Comparison of ENCODE assay signal across 8 mouse cellular contexts in the genomic region with DNA sequence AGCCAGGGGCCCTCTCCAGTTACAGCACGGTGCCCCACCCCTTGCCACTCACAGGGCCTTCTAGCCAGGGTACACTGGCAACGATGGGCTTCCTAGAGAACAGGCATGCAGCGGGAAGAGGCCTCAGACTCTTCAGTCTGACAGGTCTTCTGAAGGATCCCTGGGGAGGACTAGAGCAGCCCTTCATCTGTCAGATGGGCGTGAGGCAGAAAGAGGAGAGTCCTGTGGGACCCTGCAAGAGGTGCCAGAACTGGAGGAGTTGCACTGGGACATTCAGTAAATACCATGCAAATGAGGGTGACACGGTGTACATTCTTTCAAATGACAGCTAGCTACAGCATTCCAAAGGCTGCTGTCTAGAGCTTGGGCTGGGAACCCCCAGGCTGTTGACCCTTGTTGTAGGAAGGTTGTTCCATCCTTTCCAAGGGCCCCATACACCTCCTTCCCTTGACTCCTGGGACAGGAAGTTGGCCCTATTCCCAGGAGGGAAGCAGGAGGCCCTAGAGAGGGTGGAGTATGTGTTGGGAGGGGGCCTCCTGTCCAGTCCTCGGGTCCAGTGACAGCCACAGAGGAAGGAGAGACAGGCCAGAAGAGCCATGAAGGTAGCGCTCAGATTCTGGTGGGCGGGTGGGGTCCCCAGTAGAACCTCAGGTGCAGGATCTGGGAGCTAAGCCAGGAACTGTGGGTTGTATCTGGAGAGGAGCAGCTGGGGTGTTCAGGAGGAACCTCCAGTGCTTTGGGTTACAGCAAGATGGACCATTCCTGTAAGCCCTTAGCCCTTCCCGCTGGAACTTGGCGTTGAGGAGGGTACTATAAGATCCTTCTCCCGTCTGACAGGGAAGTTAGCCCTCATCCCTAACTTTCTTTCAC. TPM values are rescaled to one million over a fixed set of nuclear protein-coding genes. Genes with fewer than 3 reads are reported as not detected.
DNase-seq lines count a peak whose midpoint lies in the region; ATAC-seq and TF ChIP-seq lines count a peak whose summit lies in the region.

No protein-coding gene starts in this region.

- H3K27ac ChIP-seq in thymus, adult 2 months (ENCODE audit: control insufficient read depth, insufficient read depth, low read length), result peak overlapping the region; percentile 9; the same call in 1 of the 2 replicates
- H3K27ac ChIP-seq in forebrain, postnatal 0 days (ENCODE audit: low read depth, low read length), result 0 out of 2 replicates have a peak overlapping the region, but pooled peaks have one; percentile 40
- H3K27ac ChIP-seq in hindbrain, postnatal 0 days, result peak overlapping the region; percentile 78
- H3K27ac ChIP-seq in liver, embryonic 15.5 days (replicated peaks), result peak overlapping the region; percentile 64
- H3K27ac ChIP-seq in stomach, embryonic 14.5 days (ENCODE audit: low read length), result peak overlapping the region; percentile 99

- no peak for DNase-seq in thymus, adult 2 months
- DNase-seq in thymus, postnatal 0 days (ENCODE audit: low spot score), result no peak
- no peak for DNase-seq in forebrain, postnatal 0 days
- DNase-seq in hindbrain, postnatal 0 days (ENCODE audit: low spot score), result peak; percentile 52
- no peak for DNase-seq in left cerebral cortex, adult 8-10 months (ENCODE audit: low spot score in 2 of 2)
- no peak for DNase-seq in T-cell, adult 2 months (ENCODE audit: low spot score)

- no peak overlapping the region for H3K4me3 ChIP-seq in thymus, adult 2 months (ENCODE audit: control insufficient read depth, insufficient read depth, low read length)
- H3K4me3 ChIP-seq in forebrain, postnatal 0 days (ENCODE audit: low read depth, low read length), result no peak overlapping the region
- no peak overlapping the region for H3K4me3 ChIP-seq in hindbrain, postnatal 0 days (ENCODE audit: low read length)
- peak overlapping the region; percentile 14; the same call in 1 of the 2 replicates for H3K4me3 ChIP-seq in liver, embryonic 15.5 days (replicated peaks)
- H3K4me3 ChIP-seq in stomach, embryonic 14.5 days (ENCODE audit: low read depth, low read length), result peak overlapping the region; percentile 61

- no peak for ATAC-seq in forebrain, postnatal 0 days
- ATAC-seq in hindbrain, postnatal 0 days, result no peak; the same call in 1 of the 2 replicates
- no peak for ATAC-seq in liver, embryonic 15.5 days (ENCODE audit: insufficient read depth)
- peak; percentile 10; the same call in 1 of the 2 replicates for ATAC-seq in stomach, embryonic 14.5 days (ENCODE audit: insufficient number of reproducible peaks, insufficient read depth, low FRiP score, low read depth)

- WGBS in thymus, adult 2 months, result 80% methylated on average over 11 of the region's 11 CpGs
- WGBS in forebrain, postnatal 0 days, result 35% methylated on average over 11 of the region's 11 CpGs
- 30% methylated on average over 11 of the region's 11 CpGs for WGBS in hindbrain, postnatal 0 days
- WGBS in liver, embryonic 15.5 days (ENCODE audit: insufficient replicate concordance), result 45% methylated on average over 11 of the region's 11 CpGs
- WGBS in stomach, embryonic 14.5 days, result 16% methylated on average over 11 of the region's 11 CpGs

- peaks cover 4% of the 10 kb centered on the region; the same call in 1 of the 2 replicates for H3K36me3 ChIP-seq in thymus, adult 2 months (ENCODE audit: control insufficient read depth, insufficient read depth, low read length)
- peaks cover 14% of the 10 kb centered on the region for H3K36me3 ChIP-seq in forebrain, postnatal 0 days (ENCODE audit: insufficient read depth)
- H3K36me3 ChIP-seq in hindbrain, postnatal 0 days (ENCODE audit: insufficient read depth, low read length), result peaks cover 9% of the 10 kb centered on the region; the same call in 1 of the 2 replicates
- H3K36me3 ChIP-seq in liver, embryonic 15.5 days (replicated peaks), result peaks cover 14% of the 10 kb centered on the region
- H3K36me3 ChIP-seq in stomach, embryonic 14.5 days (ENCODE audit: control insufficient read depth, insufficient read depth, low read length), result peaks cover 19% of the 10 kb centered on the region; the same call in 1 of the 2 replicates

- no peak for TF ChIP-seq POLR2A in thymus, adult 2 months (IDR thresholded peaks at IDR 0.05; ENCODE audit: control insufficient read depth, extremely low read depth, insufficient read depth, low read length, poor library complexity)

- no peaks in the 10 kb centered on the region for H3K27me3 ChIP-seq in thymus, adult 2 months (ENCODE audit: control insufficient read depth, insufficient read depth, low read length)
- H3K27me3 ChIP-seq in forebrain, postnatal 0 days (ENCODE audit: insufficient read depth, low read length), result peaks cover 2% of the 10 kb centered on the region
- no peaks in the 10 kb centered on the region for H3K27me3 ChIP-seq in hindbrain, postnatal 0 days (ENCODE audit: insufficient read depth, low read length)
- peaks cover 79% of the 10 kb centered on the region for H3K27me3 ChIP-seq in liver, embryonic 15.5 days
- no peaks in the 10 kb centered on the region for H3K27me3 ChIP-seq in stomach, embryonic 14.5 days (ENCODE audit: control insufficient read depth, insufficient read depth, low read length)

- H3K9ac ChIP-seq in forebrain, postnatal 0 days, result no peak overlapping the region
- 0 out of 2 replicates have a peak overlapping the region, but pooled peaks have one; percentile 44 for H3K9ac ChIP-seq in hindbrain, postnatal 0 days (replicated peaks; ENCODE audit: low read length)
- no peak overlapping the region for H3K9ac ChIP-seq in liver, embryonic 15.5 days
- peak overlapping the region; percentile 58; the same call in 1 of the 2 replicates for H3K9ac ChIP-seq in stomach, embryonic 14.5 days (replicated peaks; ENCODE audit: low read depth, low read length)

- peaks cover 18% of the 10 kb centered on the region for H3K4me1 ChIP-seq in thymus, adult 2 months (replicated peaks; ENCODE audit: control insufficient read depth, insufficient read depth, low read length)
- H3K4me1 ChIP-seq in forebrain, postnatal 0 days (ENCODE audit: insufficient read depth), result peaks cover 5% of the 10 kb centered on the region; the same call in 1 of the 2 replicates
- H3K4me1 ChIP-seq in hindbrain, postnatal 0 days (ENCODE audit: insufficient read depth, low read length), result peaks cover 20% of the 10 kb centered on the region
- peaks cover 61% of the 10 kb centered on the region for H3K4me1 ChIP-seq in liver, embryonic 15.5 days (replicated peaks)
- peaks cover 75% of the 10 kb centered on the region for H3K4me1 ChIP-seq in stomach, embryonic 14.5 days (ENCODE audit: control insufficient read depth, insufficient read depth, low read length)

- no peak overlapping the region for H3K4me2 ChIP-seq in forebrain, postnatal 0 days (ENCODE audit: low read depth)
- H3K4me2 ChIP-seq in hindbrain, postnatal 0 days (ENCODE audit: low read depth, low read length), result peak overlapping the region; percentile 68; the same call in 1 of the 2 replicates
- H3K4me2 ChIP-seq in liver, embryonic 15.5 days, result peak overlapping the region; percentile 86
- peak overlapping the region; percentile 84 for H3K4me2 ChIP-seq in stomach, embryonic 14.5 days (replicated peaks; ENCODE audit: low read depth, low read length)

- no peaks in the 10 kb centered on the region for H3K9me3 ChIP-seq in forebrain, postnatal 0 days (ENCODE audit: low read length)
- no peaks in the 10 kb centered on the region for H3K9me3 ChIP-seq in hindbrain, postnatal 0 days (ENCODE audit: low read length)
- H3K9me3 ChIP-seq in liver, embryonic 15.5 days (replicated peaks), result no peaks in the 10 kb centered on the region
- H3K9me3 ChIP-seq in stomach, embryonic 14.5 days (ENCODE audit: control insufficient read depth, low read depth, low read length), result no peaks in the 10 kb centered on the region

- no peak for TF ChIP-seq CTCF in thymus, adult 2 months (IDR thresholded peaks at IDR 0.05; ENCODE audit: borderline replicate concordance, control insufficient read depth, extremely low read depth, insufficient read depth, low read length, poor library complexity)
- TF ChIP-seq CTCF in forebrain, postnatal 0 days (IDR thresholded peaks at IDR 0.05; ENCODE audit: low read depth), result no peak
- no peak for TF ChIP-seq CTCF in hindbrain, postnatal 0 days (IDR thresholded peaks at IDR 0.05; ENCODE audit: low read depth)

RNA-seq across cellular contexts. Expression of a gene that starts 1.7 kb away (rescaled TPM):
- polyA plus RNA-seq in thymus, adult 2 months (2012; rRNA removed), result 15.9 and 26.4 TPM in 2 replicates
- 4.4 and 5.2 TPM in 2 replicates for polyA plus RNA-seq in thymus, postnatal 0 days (2015; fragmentation: Nextera tagmentation; extraction: Ambion mirVana)
- 7.0 and 8.4 TPM in 2 replicates for total RNA-seq in forebrain, postnatal 0 days (2014; rRNA removed)
- polyA plus RNA-seq in forebrain, postnatal 0 days (2015; fragmentation: Nextera tagmentation; extraction: Ambion mirVana), result 2.8 and 5.0 TPM in 2 replicates
- total RNA-seq in hindbrain, postnatal 0 days (2014; rRNA removed), result 9.2 TPM in 2 replicates
- 5.5 and 6.2 TPM in 2 replicates for polyA plus RNA-seq in hindbrain, postnatal 0 days (2015; fragmentation: Nextera tagmentation; extraction: Ambion mirVana)
- polyA plus RNA-seq in liver, embryonic 15.5 days (2015; fragmentation: Nextera tagmentation; extraction: Ambion mirVana), result 4.7 and 5.4 TPM in 2 replicates
- polyA plus RNA-seq in stomach, embryonic 14.5 days (2014; fragmentation: Nextera tagmentation; extraction: Ambion mirVana), result 42.6 and 48.5 TPM in 2 replicates
- total RNA-seq in left cerebral cortex, adult 8-10 months (2022), result 10 to 100 TPM; 23.3 to 29.5 (median 24.3) TPM

RNA-seq across cellular contexts. Expression of a gene that starts 28.3 kb away (rescaled TPM):
- polyA plus RNA-seq in thymus, adult 2 months (2012; rRNA removed), result 99.3 and 108 TPM in 2 replicates
- 93.3 and 103 TPM in 2 replicates for polyA plus RNA-seq in thymus, postnatal 0 days (2015; fragmentation: Nextera tagmentation; extraction: Ambion mirVana)
- 187 and 194 TPM in 2 replicates for total RNA-seq in forebrain, postnatal 0 days (2014; rRNA removed)
- polyA plus RNA-seq in forebrain, postnatal 0 days (2015; fragmentation: Nextera tagmentation; extraction: Ambion mirVana), result 69.7 and 72.8 TPM in 2 replicates
- total RNA-seq in hindbrain, postnatal 0 days (2014; rRNA removed), result 114 and 121 TPM in 2 replicates
- 63.4 and 65.1 TPM in 2 replicates for polyA plus RNA-seq in hindbrain, postnatal 0 days (2015; fragmentation: Nextera tagmentation; extraction: Ambion mirVana)
- 43.5 and 48.3 TPM in 2 replicates for polyA plus RNA-seq in liver, embryonic 15.5 days (2015; fragmentation: Nextera tagmentation; extraction: Ambion mirVana)
- 129 and 134 TPM in 2 replicates for polyA plus RNA-seq in stomach, embryonic 14.5 days (2014; fragmentation: Nextera tagmentation; extraction: Ambion mirVana)
- 100 to 1,000 TPM; 191 to 203 (median 200) TPM for total RNA-seq in left cerebral cortex, adult 8-10 months (2022)

RNA-seq across cellular contexts. Expression of a gene that starts 34.1 kb away (rescaled TPM):
- 40.8 and 43.1 TPM in 2 replicates for polyA plus RNA-seq in thymus, adult 2 months (2012; rRNA removed)
- 19.1 and 19.9 TPM in 2 replicates for polyA plus RNA-seq in thymus, postnatal 0 days (2015; fragmentation: Nextera tagmentation; extraction: Ambion mirVana)
- 90.6 and 110 TPM in 2 replicates for total RNA-seq in forebrain, postnatal 0 days (2014; rRNA removed)
- 76.5 and 95.6 TPM in 2 replicates for polyA plus RNA-seq in forebrain, postnatal 0 days (2015; fragmentation: Nextera tagmentation; extraction: Ambion mirVana)
- total RNA-seq in hindbrain, postnatal 0 days (2014; rRNA removed), result 113 and 118 TPM in 2 replicates
- polyA plus RNA-seq in hindbrain, postnatal 0 days (2015; fragmentation: Nextera tagmentation; extraction: Ambion mirVana), result 98.6 and 110 TPM in 2 replicates
- polyA plus RNA-seq in liver, embryonic 15.5 days (2015; fragmentation: Nextera tagmentation; extraction: Ambion mirVana), result 12.9 and 14.6 TPM in 2 replicates
- polyA plus RNA-seq in stomach, embryonic 14.5 days (2014; fragmentation: Nextera tagmentation; extraction: Ambion mirVana), result 15.2 and 16.7 TPM in 2 replicates
- total RNA-seq in left cerebral cortex, adult 8-10 months (2022), result 100 to 1,000 TPM; 147 to 167 (median 161) TPM

RNA-seq across cellular contexts. Expression of a gene that starts 42.3 kb away (rescaled TPM):
- polyA plus RNA-seq in thymus, adult 2 months (2012; rRNA removed), result 17.8 and 30.2 TPM in 2 replicates
- polyA plus RNA-seq in thymus, postnatal 0 days (2015; fragmentation: Nextera tagmentation; extraction: Ambion mirVana), result 6.8 and 7.5 TPM in 2 replicates
- total RNA-seq in forebrain, postnatal 0 days (2014; rRNA removed), result 11.4 and 12.2 TPM in 2 replicates
- polyA plus RNA-seq in forebrain, postnatal 0 days (2015; fragmentation: Nextera tagmentation; extraction: Ambion mirVana), result 8.1 and 10.3 TPM in 2 replicates
- total RNA-seq in hindbrain, postnatal 0 days (2014; rRNA removed), result 5.6 and 12.8 TPM in 2 replicates
- 9.7 and 11.5 TPM in 2 replicates for polyA plus RNA-seq in hindbrain, postnatal 0 days (2015; fragmentation: Nextera tagmentation; extraction: Ambion mirVana)
- polyA plus RNA-seq in liver, embryonic 15.5 days (2015; fragmentation: Nextera tagmentation; extraction: Ambion mirVana), result 1.8 and 1.9 TPM in 2 replicates
- polyA plus RNA-seq in stomach, embryonic 14.5 days (2014; fragmentation: Nextera tagmentation; extraction: Ambion mirVana), result 12.4 and 13.1 TPM in 2 replicates
- 10 to 100 TPM; 42.4 to 49.5 (median 45.5) TPM for total RNA-seq in left cerebral cortex, adult 8-10 months (2022)

RNA-seq across cellular contexts. Expression of a gene that starts 48.4 kb away (rescaled TPM):
- 3.8 and 4.1 TPM in 2 replicates for polyA plus RNA-seq in thymus, adult 2 months (2012; rRNA removed)
- 1.0 and 1.1 TPM in 2 replicates for polyA plus RNA-seq in thymus, postnatal 0 days (2015; fragmentation: Nextera tagmentation; extraction: Ambion mirVana)
- 0.10 TPM in 1 of 2 replicates, not detected in the other for total RNA-seq in forebrain, postnatal 0 days (2014; rRNA removed)
- 0.12 TPM in 1 of 2 replicates, not detected in the other for polyA plus RNA-seq in forebrain, postnatal 0 days (2015; fragmentation: Nextera tagmentation; extraction: Ambion mirVana)
- 0.16 TPM in 1 of 2 replicates, not detected in the other for total RNA-seq in hindbrain, postnatal 0 days (2014; rRNA removed)
- polyA plus RNA-seq in hindbrain, postnatal 0 days (2015; fragmentation: Nextera tagmentation; extraction: Ambion mirVana), result 0.09 TPM in 1 of 2 replicates, not detected in the other
- polyA plus RNA-seq in liver, embryonic 15.5 days (2015; fragmentation: Nextera tagmentation; extraction: Ambion mirVana), result 33.1 and 34.7 TPM in 2 replicates
- 2.1 and 2.2 TPM in 2 replicates for polyA plus RNA-seq in stomach, embryonic 14.5 days (2014; fragmentation: Nextera tagmentation; extraction: Ambion mirVana)
- under 1 TPM in 2 of 4 experiments, not detected in 2; 0.26 to 0.27 TPM for total RNA-seq in left cerebral cortex, adult 8-10 months (2022)

Comparison
In these comparisons a context has a peak if more than half of its experiments do, and no peak if none do; other contexts are left out.
1. H3K27ac ChIP-seq: peak in every context shown above with its lines; median percentile 99 in stomach, embryonic 14.5 days; 78 in hindbrain, postnatal 0 days; 64 in liver, embryonic 15.5 days; 40 in forebrain, postnatal 0 days; 9 in thymus, adult 2 months.
2. H3K4me3 ChIP-seq: peak in liver, embryonic 15.5 days (single experiment) and stomach, embryonic 14.5 days (single experiment); none in thymus, adult 2 months (single experiment), forebrain, postnatal 0 days (single experiment) and hindbrain, postnatal 0 days (single experiment).
3. H3K9ac ChIP-seq: peak in hindbrain, postnatal 0 days (single experiment) and stomach, embryonic 14.5 days (single experiment); none in forebrain, postnatal 0 days (single experiment) and liver, embryonic 15.5 days (single experiment).